11 mouse cellular contexts compared by ENCODE assay signal in the genomic region with DNA sequence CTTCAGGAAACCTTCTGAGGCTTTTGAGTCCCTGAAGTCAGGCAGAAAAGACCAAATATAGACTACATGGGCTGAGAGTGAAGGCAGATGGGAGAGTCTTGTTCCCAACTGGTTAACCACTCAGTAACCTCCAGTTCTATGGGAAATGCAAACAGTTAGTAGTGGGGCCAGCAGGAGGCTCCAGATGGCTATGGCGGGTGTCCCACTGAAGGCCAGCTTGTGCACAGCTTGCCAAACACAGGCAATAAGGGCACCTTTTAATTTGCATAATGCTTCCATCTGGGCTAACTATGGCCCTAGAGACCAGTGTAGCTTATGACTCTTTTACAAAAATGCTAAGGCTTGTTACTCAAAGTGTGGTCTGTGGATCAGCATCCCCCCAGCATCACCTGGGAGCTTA.
A peak's percentile ranks its signal among the peaks of the same experiment; 100 is the strongest.
DNase-seq lines count a peak whose midpoint lies in the region; ATAC-seq and TF ChIP-seq lines count a peak whose summit lies in the region.
"Had no signal": no experiment of that assay in that cellular context is flagged by ENCODE, and none has a peak within 500 bp of the region (broad histone marks: within the 10 kb centered on the region; RNA-seq: fewer than 3 reads in every experiment).

No protein-coding gene starts in this region.

- H3K36me3 ChIP-seq in liver, embryonic 14.5 days (replicated peaks; ENCODE audit: control insufficient read depth, insufficient read depth, low read depth), result no peaks in the 10 kb centered on the region
- no peaks in the 10 kb centered on the region for H3K36me3 ChIP-seq in liver, embryonic 12.5 days
- H3K36me3 ChIP-seq in heart, embryonic 11.5 days (ENCODE audit: control insufficient read depth, insufficient read depth, low read length), result no peaks in the 10 kb centered on the region
- H3K36me3 ChIP-seq: embryonic facial prominence, embryonic 12.5 days had no signal

- peak; percentile 35; the same call in 1 of the 2 replicates for TF ChIP-seq CTCF in liver, embryonic 14.5 days (IDR thresholded peaks at IDR 0.05; ENCODE audit: low read depth)

- no peak for ATAC-seq in liver, embryonic 14.5 days (ENCODE audit: insufficient read depth)
- ATAC-seq in liver, embryonic 12.5 days, result no peak
- no peak for ATAC-seq in heart, embryonic 11.5 days (replicated peaks; ENCODE audit: insufficient number of reproducible peaks, low FRiP score, low TSS enrichment)
- ATAC-seq: inflammation-experienced regulatory T-cells, adult 6 months had no signal

- WGBS in liver, embryonic 14.5 days (ENCODE audit: insufficient replicate concordance), result 64% methylated on average over 1 of the region's 1 CpGs
- 57% methylated on average over 1 of the region's 1 CpGs for WGBS in liver, embryonic 12.5 days (ENCODE audit: insufficient replicate concordance)
- WGBS in heart, embryonic 11.5 days (ENCODE audit: insufficient replicate concordance), result 50% methylated on average over 1 of the region's 1 CpGs

- H3K4me3 ChIP-seq in liver, embryonic 14.5 days (ENCODE audit: insufficient read depth in 1 of 2, low read depth in 2 of 2, low read length in 2 of 2), result no peak overlapping the region
- no peak overlapping the region for H3K4me3 ChIP-seq in liver, embryonic 12.5 days
- H3K4me3 ChIP-seq in heart, embryonic 11.5 days (ENCODE audit: low read depth, low read length), result no peak overlapping the region
- H3K4me3 ChIP-seq: embryonic facial prominence, embryonic 12.5 days had no signal

- H3K4me2 ChIP-seq in liver, embryonic 14.5 days (ENCODE audit: low read depth), result no peak overlapping the region
- no peak overlapping the region for H3K4me2 ChIP-seq in liver, embryonic 12.5 days
- H3K4me2 ChIP-seq in heart, embryonic 11.5 days, result no peak overlapping the region
- H3K4me2 ChIP-seq: embryonic facial prominence, embryonic 12.5 days had no signal

- H3K4me1 ChIP-seq in liver, embryonic 14.5 days (replicated peaks; ENCODE audit: control insufficient read depth in 2 of 2, insufficient read depth in 2 of 2, low read length in 1 of 2), result peaks cover 28 to 34% of the 10 kb centered on the region in 2 experiments
- peaks cover 50% of the 10 kb centered on the region for H3K4me1 ChIP-seq in liver, embryonic 12.5 days
- 0 out of 2 replicates have a peak, but pooled peaks cover 3% of the 10 kb centered on the region for H3K4me1 ChIP-seq in heart, embryonic 11.5 days (ENCODE audit: control insufficient read depth, insufficient read depth, low read length)

- H3K9me3 ChIP-seq in liver, embryonic 14.5 days (ENCODE audit: control insufficient read depth, low read length), result no peaks in the 10 kb centered on the region
- H3K9me3 ChIP-seq in liver, embryonic 12.5 days (replicated peaks), result no peaks in the 10 kb centered on the region
- H3K9me3 ChIP-seq in heart, embryonic 11.5 days (replicated peaks; ENCODE audit: control insufficient read depth, low read length), result no peaks in the 10 kb centered on the region
- H3K9me3 ChIP-seq: embryonic facial prominence, embryonic 12.5 days had no signal

- H3K27me3 ChIP-seq in liver, embryonic 14.5 days (ENCODE audit: control insufficient read depth, insufficient read depth, low read length), result no peaks in the 10 kb centered on the region
- no peaks in the 10 kb centered on the region for H3K27me3 ChIP-seq in liver, embryonic 12.5 days (replicated peaks)
- H3K27me3 ChIP-seq in heart, embryonic 11.5 days (ENCODE audit: control insufficient read depth, insufficient read depth, low read length), result 0 out of 2 replicates have a peak, but pooled peaks cover 4% of the 10 kb centered on the region
- H3K27me3 ChIP-seq: embryonic facial prominence, embryonic 12.5 days had no signal

- no peak for DNase-seq in liver, embryonic 14.5 days (ENCODE audit: low read depth in 3 of 3, low spot score in 3 of 3)
- DNase-seq in cerebellum, adult 11 months, result peak; percentile 74
- peak; percentile 87 to 90 for DNase-seq in cerebellum, postnatal 14 days
- DNase-seq in layer of hippocampus, adult 9-11 months, result peak; percentile 85
- no peak for DNase-seq in gastrocnemius, adult 8-10 months (ENCODE audit: low spot score in 2 of 2)
- no peak for DNase-seq in spleen, postnatal 4 days (ENCODE audit: low spot score in 2 of 2)
- DNase-seq: heart, adult 18-20 months had no signal

- H3K27ac ChIP-seq in liver, embryonic 14.5 days, result no peak overlapping the region
- no peak overlapping the region for H3K27ac ChIP-seq in liver, embryonic 12.5 days
- no peak overlapping the region for H3K27ac ChIP-seq in heart, embryonic 11.5 days (ENCODE audit: low read depth, low read length)
- H3K27ac ChIP-seq: embryonic facial prominence, embryonic 12.5 days had no signal

- no peak overlapping the region for H3K9ac ChIP-seq in liver, embryonic 14.5 days (replicated peaks)
- H3K9ac ChIP-seq in liver, embryonic 12.5 days, result no peak overlapping the region
- H3K9ac ChIP-seq in heart, embryonic 11.5 days (ENCODE audit: low read depth, low read length), result no peak overlapping the region
- H3K9ac ChIP-seq: embryonic facial prominence, embryonic 12.5 days had no signal

- no peak for TF ChIP-seq EP300 in liver, embryonic 14.5 days (IDR thresholded peaks at IDR 0.05; ENCODE audit: low read depth)

Comparison
In these comparisons a context has a peak if more than half of its experiments do, and no peak if none do; other contexts are left out.
1. DNase-seq: peak in cerebellum, adult 11 months (single experiment), cerebellum, postnatal 14 days (2 of 2) and layer of hippocampus, adult 9-11 months (single experiment); none in liver, embryonic 14.5 days (0 of 3), gastrocnemius, adult 8-10 months (0 of 2) and spleen, postnatal 4 days (0 of 2).